ENCODE assay signal across 25 mouse cellular contexts in genomic region chr10:95639429-95639828, GRCm38 (mm10). TPM values are rescaled to one million over a fixed set of nuclear protein-coding genes. Genes with fewer than 3 reads are reported as not detected.
"Had no signal": no experiment of that assay in that cellular context is flagged by ENCODE, and none has a peak within 500 bp of the region (broad histone marks: within the 10 kb centered on the region; RNA-seq: fewer than 3 reads in every experiment).

No protein-coding gene starts in this region.

- DNase-seq: kidney, adult 18-20 months; kidney, postnatal 25 days; layer of hippocampus, postnatal 36 days; left cerebral cortex, postnatal 4 days; liver, postnatal 0 days; lung, embryonic 14.5 days; retina, postnatal 1 day; right cerebral cortex, postnatal 25 days; spleen, adult 18-20 months; thymus, adult 18-20 months; thymus, postnatal 36 days had no signal

- H3K27ac ChIP-seq: kidney, postnatal 0 days; limb, embryonic 12.5 days; limb, embryonic 15.5 days; liver, embryonic 14.5 days; macrophage; midbrain, embryonic 12.5 days; neural tube, embryonic 13.5 days; stomach, embryonic 15.5 days had no signal

- H3K9me3 ChIP-seq: limb, embryonic 12.5 days; limb, embryonic 15.5 days; midbrain, embryonic 12.5 days; neural tube, embryonic 13.5 days; stomach, embryonic 15.5 days had no signal

- H3K9ac ChIP-seq: limb, embryonic 12.5 days; limb, embryonic 15.5 days; liver, embryonic 14.5 days; liver, postnatal 0 days; lung, embryonic 14.5 days; midbrain, embryonic 12.5 days; neural tube, embryonic 13.5 days; stomach, embryonic 15.5 days had no signal

- H3K4me2 ChIP-seq: limb, embryonic 12.5 days; limb, embryonic 15.5 days; liver, embryonic 11.5 days; lung, embryonic 14.5 days; midbrain, embryonic 12.5 days; neural tube, embryonic 13.5 days; stomach, embryonic 15.5 days had no signal

- H3K4me3 ChIP-seq: limb, embryonic 12.5 days; limb, embryonic 15.5 days; midbrain, embryonic 12.5 days; myocyte; neural tube, embryonic 13.5 days; stomach, embryonic 15.5 days had no signal

- H3K36me3 ChIP-seq: limb, embryonic 12.5 days; limb, embryonic 15.5 days; midbrain, embryonic 12.5 days; neural tube, embryonic 13.5 days; stomach, embryonic 15.5 days had no signal

- H3K27me3 ChIP-seq: limb, embryonic 12.5 days; limb, embryonic 15.5 days; midbrain, embryonic 12.5 days; neural tube, embryonic 13.5 days; stomach, embryonic 15.5 days had no signal

- H3K4me1 ChIP-seq: limb, embryonic 12.5 days; limb, embryonic 15.5 days; midbrain, embryonic 12.5 days; neural tube, embryonic 13.5 days had no signal

- ATAC-seq: liver, postnatal 0 days; lung, postnatal 0 days; midbrain, embryonic 16.5 days had no signal

RNA-seq across cellular contexts. Expression of gene Anapc15-ps, which starts 33.8 kb away (rescaled TPM):
- polyA plus RNA-seq: kidney, embryonic 14.5 days; kidney, postnatal 0 days; limb, embryonic 12.5 days; limb, embryonic 15.5 days; liver, embryonic 11.5 days; liver, embryonic 14.5 days; liver, postnatal 0 days; lung, embryonic 14.5 days; lung, postnatal 0 days; midbrain, embryonic 12.5 days; midbrain, embryonic 16.5 days; neural tube, embryonic 13.5 days; testis, adult 2 months had no signal
